Mouse (Mus musculus) NIH3T3 (cell line): Measurements from ENCODE around the gene Kantr.
"Not testable (repeated sequence)": the region's sequence is repeated elsewhere in the genome, so short reads cannot be mapped to it uniquely, and the experiment has no call there.

ENCODE experiments used
- DNase-seq: peaks from one replicate; pipeline ENCODE4 v3.0.0-alpha.2; 2012; ENCODE audit warnings: low read depth

The Kantr gene

DNA sequence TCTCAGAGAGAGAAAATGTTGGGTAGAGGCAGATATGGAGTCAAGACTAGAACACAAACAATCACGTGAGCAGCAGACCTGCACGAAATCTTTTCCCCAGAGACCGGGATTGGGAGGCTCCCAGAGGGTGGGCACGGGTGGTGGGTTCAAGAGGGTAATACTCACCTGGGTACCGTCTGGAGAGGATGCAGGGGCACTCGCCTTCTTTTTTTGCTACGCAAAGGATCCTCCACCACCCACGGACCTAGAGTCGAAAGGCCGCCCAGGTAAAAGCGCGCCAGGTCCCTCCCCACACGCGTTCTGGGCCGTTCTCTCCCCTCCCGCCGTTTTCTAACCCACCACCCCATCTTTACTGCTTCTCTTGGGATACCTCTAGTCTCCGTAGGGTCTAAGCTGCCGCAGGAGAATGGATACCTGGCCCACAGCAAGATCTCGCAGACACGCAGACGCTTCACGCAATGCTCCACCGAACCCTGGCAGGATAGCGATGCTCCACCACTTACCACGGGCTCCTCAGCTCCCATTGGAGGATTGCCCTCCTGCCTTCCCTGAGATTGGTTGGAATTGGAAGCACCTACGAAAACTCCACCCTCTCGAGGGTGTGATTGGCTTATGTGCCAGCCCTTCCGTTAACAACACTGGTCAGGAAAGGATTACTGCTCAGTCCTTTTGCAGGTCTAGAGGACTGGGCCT, at the start of gene Kantr:
Gene Kantr, minus strand, starts transcription at position 500 of the 693 bp plus-strand sequence.
- peak; percentile 91 for DNase-seq

- DNase-seq: peak; percentile 75
These were observed 41.3 kb upstream of the Kantr start, which contains the start of gene Gpr173 for GRCm38 (mm10) chrX:152368397-152369273. Gpr173 (minus strand) TSS chrX:152368704.

GRCm38 (mm10) chrX:152368054-152368396, 40.7 kb upstream of the Kantr start:
- no peak for DNase-seq

DNA sequence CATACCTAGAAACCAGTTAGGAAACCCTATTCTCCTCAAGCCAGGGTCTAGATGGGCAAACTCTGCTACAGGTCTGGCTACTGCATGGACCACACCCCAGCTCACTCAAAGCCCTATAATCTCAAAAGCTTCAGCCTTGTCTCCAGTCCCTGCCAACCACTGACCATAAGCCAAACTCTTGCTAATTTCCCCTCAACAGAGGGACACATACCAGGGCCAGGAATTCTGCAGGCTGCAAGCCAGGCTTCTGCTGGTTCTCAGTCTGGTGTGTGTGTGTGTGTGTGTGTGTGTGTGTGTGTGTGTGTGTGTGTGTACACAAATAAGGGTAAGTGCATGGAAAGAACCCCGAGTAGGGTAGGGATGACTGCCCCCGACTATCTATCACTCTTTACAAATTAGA, 39.1 kb upstream of the Kantr start:
- peak; percentile 60 for DNase-seq

DNA sequence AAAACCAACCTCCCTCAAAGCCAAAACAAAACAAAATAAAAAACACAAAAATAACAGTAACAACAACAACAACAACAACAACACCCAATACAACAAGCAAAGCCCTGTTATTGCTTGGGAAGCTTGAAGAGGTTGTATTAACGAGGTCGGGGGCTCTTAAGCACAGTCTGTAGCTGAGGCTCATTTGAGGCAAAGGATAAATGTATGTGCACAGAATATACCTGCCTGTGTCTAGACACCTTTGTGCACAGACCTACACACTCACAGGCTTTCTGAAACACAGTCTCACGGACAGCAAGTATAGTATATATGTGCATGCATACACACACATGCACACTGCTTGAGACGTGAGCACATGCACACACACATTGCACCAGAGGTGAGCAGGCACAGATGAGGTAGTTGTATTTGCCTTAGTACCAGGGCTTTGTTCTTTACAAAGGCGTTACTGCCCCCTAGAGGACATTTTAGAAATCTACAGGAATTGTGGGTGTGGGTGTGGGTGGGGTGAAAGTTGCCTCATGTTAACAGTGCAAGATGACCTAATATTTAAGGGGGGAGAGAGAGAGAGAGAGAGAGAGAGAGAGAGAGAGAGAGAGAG, 25.4 kb upstream of the Kantr start:
- DNase-seq: peak; percentile 82

DNA sequence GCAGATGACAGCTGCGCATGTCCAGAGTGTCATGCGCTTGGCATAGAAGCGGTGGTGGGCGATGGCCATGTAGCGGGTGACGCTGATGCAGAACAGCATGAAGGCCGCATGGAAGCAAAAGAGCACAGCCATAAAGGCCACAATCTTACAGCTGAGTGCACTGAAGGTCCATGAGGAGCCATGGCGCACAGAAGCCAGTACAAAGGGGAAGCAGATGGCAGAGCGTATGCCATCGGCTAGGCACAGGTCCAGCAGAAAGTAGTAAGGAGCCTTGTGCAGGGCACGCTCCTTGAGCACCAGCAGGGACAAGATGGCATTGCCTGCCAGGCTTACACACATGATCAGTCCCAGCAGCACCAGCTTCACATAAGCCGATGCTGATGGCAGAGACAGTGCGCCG, 19.7 kb upstream of the Kantr start:
- DNase-seq: no peak

DNA sequence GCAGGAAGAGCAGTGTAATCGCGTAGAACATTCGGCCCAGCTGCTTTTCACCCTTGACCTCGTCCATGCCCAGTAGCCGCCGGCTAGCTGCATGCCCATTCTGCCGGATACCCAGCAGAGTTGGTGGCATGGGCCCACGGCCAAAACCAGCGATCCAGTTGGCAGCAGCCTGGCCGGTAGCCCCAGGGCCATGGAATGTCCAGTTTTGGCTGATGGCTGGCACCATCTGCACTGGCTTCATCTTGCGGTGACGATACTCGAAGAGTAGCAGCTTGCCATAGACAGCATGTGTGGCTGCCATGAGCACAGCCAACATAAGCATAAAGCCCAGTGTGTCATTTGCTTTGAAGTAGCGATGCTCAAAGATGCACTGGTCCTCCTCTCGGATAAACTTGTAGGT, 19.3 kb upstream of the Kantr start:
- no peak for DNase-seq

- DNase-seq: no peak
These were observed 15.6 kb upstream of the Kantr start for GRCm38 (mm10) chrX:152342903-152343302.

GRCm38 (mm10) chrX:152342358-152342901, 15.1 kb upstream of the Kantr start, which contains the start of gene Tspyl2:
Tspyl2 (minus strand) TSS chrX:152342425.
- peak; percentile 96 for DNase-seq

DNA sequence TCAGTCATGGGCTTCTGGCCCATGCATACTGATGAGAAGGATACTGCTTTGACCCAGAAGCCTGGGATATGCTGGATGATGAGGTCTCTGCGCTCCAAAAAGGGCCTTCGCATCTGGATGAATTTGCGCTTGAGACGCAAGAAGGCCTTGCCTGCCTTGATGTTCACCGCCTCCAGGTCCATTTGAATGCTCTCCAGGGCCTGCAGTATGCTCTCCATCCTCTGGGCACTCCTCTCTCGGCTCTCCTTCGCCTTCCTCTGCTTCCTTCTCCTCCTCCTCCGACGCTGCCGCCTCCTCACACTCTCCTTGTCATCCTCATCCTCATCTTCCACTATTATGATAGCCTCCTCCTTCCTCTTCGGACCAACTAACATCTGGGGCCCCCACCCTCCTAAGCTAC, 14.2 kb upstream of the Kantr start:
- DNase-seq: peak; percentile 32

GRCm38 (mm10) chrX:152336546-152337332, 9.4 kb upstream of the Kantr start:
- peak; percentile 95 for DNase-seq

DNA sequence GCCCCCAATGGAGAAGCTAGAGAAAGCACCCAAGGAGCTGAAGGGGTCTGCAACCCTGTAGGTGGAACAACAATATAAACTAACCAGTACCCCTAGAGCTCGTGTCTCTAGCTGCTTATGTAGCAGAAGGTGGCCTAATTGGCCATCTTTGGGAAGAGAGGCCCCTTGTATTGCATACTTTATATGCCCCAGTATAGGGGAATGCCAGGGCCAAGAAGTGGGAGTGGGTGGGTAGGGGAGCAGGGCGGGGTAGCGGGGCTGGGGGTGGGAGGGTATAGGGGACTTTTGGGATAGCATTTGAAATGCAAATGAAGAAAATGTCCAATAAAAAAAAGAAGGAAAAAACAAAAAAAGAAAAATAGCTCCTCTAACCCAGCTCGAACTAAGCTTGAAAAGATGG, 8.8 kb upstream of the Kantr start:
- not testable (repeated sequence) for DNase-seq

DNA sequence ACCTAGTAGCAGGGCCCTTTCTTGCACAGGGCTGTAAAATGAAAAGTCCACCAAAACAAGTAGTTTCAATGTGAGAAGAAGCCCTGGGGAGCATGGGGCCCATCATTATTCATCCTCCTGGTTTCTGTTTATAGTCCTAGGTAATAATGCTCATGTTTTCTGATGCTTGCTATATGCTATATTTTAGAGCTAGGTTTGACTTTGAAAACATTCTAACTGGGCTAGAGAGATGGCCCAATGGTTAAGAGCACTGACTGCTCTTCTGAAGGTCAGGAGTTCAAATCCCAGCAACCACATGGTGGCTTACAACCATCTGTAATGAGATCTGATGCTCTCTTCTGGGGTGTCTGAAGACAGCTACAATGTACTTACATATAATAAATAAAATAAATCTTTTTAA, 2.1 kb upstream of the Kantr start:
- DNase-seq: not testable (repeated sequence)

DNA sequence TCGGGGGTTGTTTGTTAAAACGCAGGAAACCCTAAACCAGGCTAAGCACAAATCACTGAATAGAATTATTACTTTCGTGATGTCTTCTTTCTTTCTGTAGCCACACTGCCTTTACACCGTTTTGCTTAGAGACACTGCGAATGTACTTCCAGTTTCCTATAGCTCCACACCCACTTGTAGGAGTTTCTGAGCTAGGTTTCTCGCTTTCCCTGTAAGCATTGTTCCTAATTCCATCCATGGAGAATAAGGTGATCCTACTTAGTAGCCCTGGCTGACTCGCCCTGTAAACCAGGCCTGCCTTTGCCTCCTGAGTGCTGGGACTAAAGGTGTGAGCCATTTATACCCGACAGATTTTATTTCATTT, 376 bp upstream of the Kantr start:
- DNase-seq: no peak

DNA sequence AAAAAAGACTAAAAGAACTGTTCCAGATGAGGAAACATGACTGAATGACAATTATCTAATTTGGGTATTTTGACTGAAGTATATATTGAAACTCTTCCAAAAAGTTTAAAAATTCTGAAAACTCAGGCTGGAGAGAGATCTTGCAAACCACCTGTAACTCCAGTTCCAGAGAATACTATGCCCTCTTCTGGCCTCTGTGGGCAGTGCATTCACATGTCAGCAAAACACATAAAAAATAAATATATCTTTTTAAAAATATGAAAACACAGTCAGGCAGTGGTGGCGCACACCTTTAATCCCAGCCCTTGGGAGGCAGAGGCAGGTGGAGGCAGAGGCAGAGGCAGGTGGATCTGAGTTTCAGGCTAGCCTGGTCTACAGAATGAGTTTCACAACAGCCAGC, 3.7 kb downstream of the Kantr start:
- peak; percentile 25 for DNase-seq

DNA sequence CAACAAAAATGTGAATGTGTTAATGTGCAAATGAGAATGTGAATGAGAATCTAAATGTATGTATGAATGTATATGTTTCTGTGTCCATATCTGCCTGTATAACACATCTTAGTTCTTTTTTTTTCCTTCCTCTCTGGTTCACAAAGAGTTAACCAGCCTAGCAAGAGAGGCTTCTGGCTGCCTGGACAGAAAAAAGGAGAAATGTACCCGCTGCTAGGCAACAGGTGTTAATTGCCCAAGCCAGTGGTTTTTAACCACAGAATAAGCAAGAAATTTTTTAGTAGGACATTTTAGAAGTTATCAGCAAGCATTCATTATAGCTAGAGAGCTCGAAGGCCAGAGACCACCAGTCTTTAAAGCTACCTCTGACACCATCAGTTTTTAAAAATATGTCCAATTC, 4.5 kb downstream of the Kantr start:
- DNase-seq: no peak

- DNase-seq: no peak
These were observed 6.8 kb downstream of the Kantr start for GRCm38 (mm10) chrX:152320535-152320934.

DNA sequence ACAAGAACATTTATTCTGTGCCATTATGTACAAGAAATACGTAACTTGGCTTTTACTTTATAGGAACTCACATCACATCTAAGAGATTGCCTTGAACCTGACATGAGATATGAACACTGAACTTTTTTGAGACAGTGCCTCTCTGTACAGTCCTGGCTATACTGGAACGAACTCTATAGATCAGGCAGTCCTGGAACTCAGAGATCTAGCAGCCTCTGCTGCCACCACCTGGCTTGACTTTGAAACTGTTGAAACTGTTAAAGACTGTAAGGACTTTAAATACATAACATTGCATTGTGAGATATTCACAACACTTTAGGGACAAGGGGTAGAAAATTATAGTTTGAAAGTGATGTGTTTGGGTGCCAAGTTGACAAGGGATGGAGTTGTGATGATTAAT, 19.4 kb downstream of the Kantr start:
- DNase-seq: peak; percentile 58

GRCm38 (mm10) chrX:152307371-152307770, 19.9 kb downstream of the Kantr start:
- DNase-seq: no peak

DNA sequence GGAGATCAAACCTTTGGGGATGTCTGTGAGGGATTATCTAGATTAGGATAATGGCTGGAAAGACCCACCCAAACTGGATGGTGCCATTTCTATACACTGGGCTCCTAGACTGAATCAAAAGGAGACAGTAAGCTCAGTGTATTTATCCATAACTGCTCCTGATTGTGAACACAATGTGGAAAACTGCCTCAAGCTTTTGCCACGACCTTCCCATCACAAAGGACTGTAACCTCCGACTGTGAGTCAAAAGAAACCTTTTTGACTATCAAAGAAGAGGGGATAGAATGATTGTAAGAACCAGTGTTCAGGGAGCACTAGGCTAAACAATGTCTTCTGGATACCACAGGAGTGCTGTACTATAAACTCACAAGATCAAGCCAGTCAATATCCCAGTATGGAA, 21.1 kb downstream of the Kantr start:
- DNase-seq: no peak

DNA sequence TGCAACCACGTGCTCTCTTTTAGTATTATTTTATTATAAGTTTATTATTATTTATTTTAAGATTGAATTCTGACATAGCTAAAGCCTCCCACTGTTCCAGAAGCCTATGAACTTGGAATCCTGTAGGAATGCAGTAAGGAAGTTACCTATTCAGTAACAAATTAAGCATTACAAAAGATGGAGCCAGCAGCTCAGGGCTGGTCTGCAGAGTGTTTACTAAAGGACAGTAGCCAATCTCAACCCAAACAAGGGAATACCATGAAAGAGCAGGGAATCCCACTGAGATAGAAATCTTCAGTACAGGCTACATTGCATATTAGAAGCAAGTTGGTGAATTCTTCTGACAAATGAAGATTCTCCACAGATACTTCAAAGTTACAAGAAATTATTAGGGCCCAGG, 40.3 kb downstream of the Kantr start:
- not testable (repeated sequence) for DNase-seq

DNA sequence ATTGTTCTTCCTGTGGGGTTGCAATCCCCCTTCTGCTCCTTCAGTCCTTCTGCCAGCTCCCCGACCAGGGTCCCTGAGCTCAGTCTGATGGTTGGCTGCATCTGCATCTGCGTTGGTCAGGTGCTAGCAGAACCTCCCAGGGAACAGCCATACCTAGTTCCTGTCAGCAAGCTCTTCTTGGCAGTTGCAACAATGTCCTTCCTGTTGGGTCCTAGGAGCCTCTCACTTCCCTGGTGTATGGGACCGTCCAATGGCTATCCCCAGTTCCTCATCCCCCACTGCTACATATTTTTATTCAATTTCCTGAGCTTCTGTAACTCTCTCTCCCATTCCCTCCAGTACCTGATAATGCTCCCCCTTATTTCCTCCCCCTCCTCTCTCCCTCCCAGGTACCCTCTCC, 42.5 kb downstream of the Kantr start:
- no peak for DNase-seq
